Mouse (Mus musculus): Measurements from ENCODE around the gene Slc27a1. TPM values are rescaled to one million over a fixed set of nuclear protein-coding genes. Genes with fewer than 3 reads are reported as not detected.

Gene Slc27a1
- polyA plus RNA-seq, 1 experiment from 2014 or later = 48.4 TPM

GRCm38 (mm10) chr8:71628396-71629095, 59.9 kb downstream of the Slc27a1 start:
- Histone ChIP-seq H3K36me3 (peaks cover 25% of the 10 kb centered on the region), H3K9ac (peak overlapping the region; percentile 68), H3K9me3 (peaks cover 7% of the 10 kb centered on the region; the same call in 1 of the 2 replicates), H3K4me3 (peak overlapping the region; percentile 57), H3K27ac (peak overlapping the region; percentile 76), H3K27me3 (peaks cover 32% of the 10 kb centered on the region), H3K4me1 (peaks cover 20% of the 10 kb centered on the region), H3K4me2 (replicated peaks) (peak overlapping the region; percentile 87)
- no peak for ATAC-seq (ENCODE audit: insufficient number of reproducible peaks, insufficient read depth, low FRiP score, low TSS enrichment)
- WGBS = 7% methylated on average over 16 of the region's 16 CpGs

GRCm38 (mm10) chr8:71629096-71629697, 60.5 kb downstream of the Slc27a1 start:
- peak overlapping the region; percentile 87 for H3K4me2 ChIP-seq (replicated peaks)
- under 1% methylated on average over 55 of the region's 55 CpGs for WGBS
- H3K9me3 ChIP-seq = peaks cover 7% of the 10 kb centered on the region; the same call in 1 of the 2 replicates
- H3K27me3 ChIP-seq = peaks cover 35% of the 10 kb centered on the region
- H3K36me3 ChIP-seq = peaks cover 19% of the 10 kb centered on the region
- H3K4me1 ChIP-seq = peaks cover 22% of the 10 kb centered on the region
- H3K9ac ChIP-seq = peak overlapping the region; percentile 68
- peak overlapping the region; percentile 76 for H3K27ac ChIP-seq
- H3K4me3 ChIP-seq = peak overlapping the region; percentile 57
- ATAC-seq (ENCODE audit: insufficient number of reproducible peaks, insufficient read depth, low FRiP score, low TSS enrichment) = peak; percentile 82

GRCm38 (mm10) chr8:71629781-71630212, 61.1 kb downstream of the Slc27a1 start:
- peak overlapping the region; percentile 68 for H3K9ac ChIP-seq
- H3K4me3 ChIP-seq = peak overlapping the region; percentile 57
- 0 out of 2 replicates have a peak overlapping the region, but pooled peaks have one; percentile 76 for H3K27ac ChIP-seq
- ATAC-seq (ENCODE audit: insufficient number of reproducible peaks, insufficient read depth, low FRiP score, low TSS enrichment) = peak; percentile 42
- H3K4me2 ChIP-seq (replicated peaks) = peak overlapping the region; percentile 87
- H3K36me3 ChIP-seq = peaks cover 13% of the 10 kb centered on the region; the same call in 1 of the 2 replicates
- H3K9me3 ChIP-seq = peaks cover 7% of the 10 kb centered on the region; the same call in 1 of the 2 replicates
- 4% methylated on average over 25 of the region's 25 CpGs for WGBS
- H3K4me1 ChIP-seq = peaks cover 28% of the 10 kb centered on the region
- H3K27me3 ChIP-seq = peaks cover 35% of the 10 kb centered on the region

- H3K4me2 ChIP-seq (replicated peaks) = no peak overlapping the region
- peaks cover 7% of the 10 kb centered on the region; the same call in 1 of the 2 replicates for H3K9me3 ChIP-seq
- H3K4me1 ChIP-seq = peaks cover 28% of the 10 kb centered on the region
- no peak overlapping the region for H3K9ac ChIP-seq
- ATAC-seq (ENCODE audit: insufficient number of reproducible peaks, insufficient read depth, low FRiP score, low TSS enrichment) = no peak
- H3K27ac ChIP-seq = no peak overlapping the region
- WGBS = 83% methylated on average over 6 of the region's 6 CpGs
- H3K4me3 ChIP-seq = no peak overlapping the region
- peaks cover 39% of the 10 kb centered on the region for H3K27me3 ChIP-seq
- peaks cover 5% of the 10 kb centered on the region; the same call in 1 of the 2 replicates for H3K36me3 ChIP-seq
These were observed 62.1 kb downstream of the Slc27a1 start for GRCm38 (mm10) chr8:71630761-71631160.

GRCm38 (mm10) chr8:71631897-71632296, 63.2 kb downstream of the Slc27a1 start:
- Histone ChIP-seq H3K4me3 (no peak overlapping the region), H3K9ac (no peak overlapping the region), H3K36me3 (no peaks in the 10 kb centered on the region), H3K9me3 (peaks cover 7% of the 10 kb centered on the region; the same call in 1 of the 2 replicates), H3K4me2 (replicated peaks) (no peak overlapping the region), H3K27me3 (peaks cover 40% of the 10 kb centered on the region), H3K4me1 (peaks cover 28% of the 10 kb centered on the region), H3K27ac (no peak overlapping the region)
- no peak for ATAC-seq (ENCODE audit: insufficient number of reproducible peaks, insufficient read depth, low FRiP score, low TSS enrichment)
- 71% methylated on average over 2 of the region's 2 CpGs for WGBS

DNA sequence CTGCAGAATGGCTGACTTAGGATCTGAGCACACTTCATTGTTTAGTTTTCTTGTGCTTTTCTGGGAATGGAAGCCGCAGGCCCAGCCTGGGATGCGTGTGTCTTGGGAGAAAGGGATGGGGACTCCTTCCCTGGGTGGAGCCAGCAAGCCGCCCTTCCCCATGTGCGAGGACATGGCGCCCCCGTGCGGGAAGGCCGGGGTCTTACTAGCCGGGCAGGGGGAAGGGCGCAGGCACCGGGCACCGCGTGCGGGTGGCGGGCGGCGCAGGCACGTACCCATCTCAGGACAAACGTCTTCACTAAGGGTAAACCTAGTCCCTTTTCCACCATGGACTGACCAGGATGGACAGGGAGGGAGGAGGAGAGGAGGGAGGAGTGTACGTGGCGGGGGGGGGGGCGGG, 64.5 kb downstream of the Slc27a1 start:
- Histone ChIP-seq H3K4me1 (peaks cover 20% of the 10 kb centered on the region), H3K9me3 (peaks cover 7% of the 10 kb centered on the region; the same call in 1 of the 2 replicates), H3K4me3 (no peak overlapping the region), H3K4me2 (replicated peaks) (peak overlapping the region; percentile 41; the same call in 1 of the 2 replicates), H3K27me3 (peaks cover 40% of the 10 kb centered on the region), H3K36me3 (no peaks in the 10 kb centered on the region), H3K27ac (no peak overlapping the region), H3K9ac (no peak overlapping the region)
- no peak for ATAC-seq (ENCODE audit: insufficient number of reproducible peaks, insufficient read depth, low FRiP score, low TSS enrichment)
- 12% methylated on average over 19 of the region's 22 CpGs for WGBS

- Histone ChIP-seq H3K4me1 (peaks cover 11% of the 10 kb centered on the region; the same call in 1 of the 2 replicates), H3K27ac (no peak overlapping the region), H3K9ac (no peak overlapping the region), H3K9me3 (peaks cover 7% of the 10 kb centered on the region; the same call in 1 of the 2 replicates), H3K4me2 (replicated peaks) (peak overlapping the region; percentile 41), H3K27me3 (peaks cover 41% of the 10 kb centered on the region), H3K36me3 (no peaks in the 10 kb centered on the region), H3K4me3 (peak overlapping the region; percentile 12; the same call in 1 of the 2 replicates)
- ATAC-seq (ENCODE audit: insufficient number of reproducible peaks, insufficient read depth, low FRiP score, low TSS enrichment) = no peak
- 1% methylated on average over 26 of the region's 26 CpGs for WGBS
These were observed 65.4 kb downstream of the Slc27a1 start for GRCm38 (mm10) chr8:71633981-71634667.

Small RNA genes lying within 50 kb of the gene (microRNA-seq; reads per million reads assigned to microRNA genes)
- gene Mir6769b = not detected

Other genes with a start within 250 kb of the Slc27a1 start
- gene Use1, start 202.0 kb upstream of the Slc27a1 start, polyA plus RNA-seq (2016; fragmentation: Nextera tagmentation; extraction: Ambion mirVana) = 85.4 and 89.2 TPM in 2 replicates
- 5.4 and 5.6 TPM in 2 replicates for gene Ocel1, start 197.6 kb upstream of the Slc27a1 start, polyA plus RNA-seq (2016; fragmentation: Nextera tagmentation; extraction: Ambion mirVana)
- 71.0 and 72.7 TPM in 2 replicates for gene Nr2f6, start 186.9 kb upstream of the Slc27a1 start, polyA plus RNA-seq (2016; fragmentation: Nextera tagmentation; extraction: Ambion mirVana)
- gene Ushbp1, start 173.1 kb upstream of the Slc27a1 start, polyA plus RNA-seq (2016; fragmentation: Nextera tagmentation; extraction: Ambion mirVana) = 8.6 and 8.9 TPM in 2 replicates
- 99.6 and 103 TPM in 2 replicates for gene Babam1, start 172.0 kb upstream of the Slc27a1 start, polyA plus RNA-seq (2016; fragmentation: Nextera tagmentation; extraction: Ambion mirVana)
- gene Ankle1, start 162.9 kb upstream of the Slc27a1 start, polyA plus RNA-seq (2016; fragmentation: Nextera tagmentation; extraction: Ambion mirVana) = 40.5 and 42.7 TPM in 2 replicates
- 89.4 and 92.7 TPM in 2 replicates for gene Abhd8, start 105.2 kb upstream of the Slc27a1 start, polyA plus RNA-seq (2016; fragmentation: Nextera tagmentation; extraction: Ambion mirVana)
- 169 TPM in 2 replicates for gene Mrpl34, start 103.9 kb upstream of the Slc27a1 start, polyA plus RNA-seq (2016; fragmentation: Nextera tagmentation; extraction: Ambion mirVana)
- 108 and 117 TPM in 2 replicates for gene Dda1, start 99.7 kb upstream of the Slc27a1 start, polyA plus RNA-seq (2016; fragmentation: Nextera tagmentation; extraction: Ambion mirVana)
- gene Ano8, start 82.9 kb upstream of the Slc27a1 start, polyA plus RNA-seq (2016; fragmentation: Nextera tagmentation; extraction: Ambion mirVana) = 9.6 and 10.7 TPM in 2 replicates
- gene Gtpbp3, start 80.8 kb upstream of the Slc27a1 start, polyA plus RNA-seq (2016; fragmentation: Nextera tagmentation; extraction: Ambion mirVana) = 23.0 and 25.0 TPM in 2 replicates
- gene Plvap, start 57.1 kb upstream of the Slc27a1 start, polyA plus RNA-seq (2016; fragmentation: Nextera tagmentation; extraction: Ambion mirVana) = 62.2 and 64.4 TPM in 2 replicates
- 0.48 and 0.49 TPM in 2 replicates for gene Ccdc194, start 43.2 kb upstream of the Slc27a1 start, polyA plus RNA-seq (2016; fragmentation: Nextera tagmentation; extraction: Ambion mirVana)
- 11.2 and 12.8 TPM in 2 replicates for gene Bst2, start 31.4 kb upstream of the Slc27a1 start, polyA plus RNA-seq (2016; fragmentation: Nextera tagmentation; extraction: Ambion mirVana)
- 69.0 and 72.6 TPM in 2 replicates for gene Mvb12a, start 26.0 kb upstream of the Slc27a1 start, polyA plus RNA-seq (2016; fragmentation: Nextera tagmentation; extraction: Ambion mirVana)
- gene Tmem221, start 10.0 kb upstream of the Slc27a1 start, polyA plus RNA-seq (2016; fragmentation: Nextera tagmentation; extraction: Ambion mirVana) = 0.23 and 1.1 TPM in 2 replicates
- gene Nxnl1, start 2.3 kb upstream of the Slc27a1 start, polyA plus RNA-seq (2016; fragmentation: Nextera tagmentation; extraction: Ambion mirVana) = not detected in 2 replicates
- gene Pgls, start 23.3 kb downstream of the Slc27a1 start, polyA plus RNA-seq (2016; fragmentation: Nextera tagmentation; extraction: Ambion mirVana) = 230 and 236 TPM in 2 replicates
- 4.5 and 6.2 TPM in 2 replicates for gene Fam129c, start 28.8 kb downstream of the Slc27a1 start, polyA plus RNA-seq (2016; fragmentation: Nextera tagmentation; extraction: Ambion mirVana)
- 72.7 and 72.8 TPM in 2 replicates for gene Colgalt1, start 42.1 kb downstream of the Slc27a1 start, polyA plus RNA-seq (2016; fragmentation: Nextera tagmentation; extraction: Ambion mirVana)
- 1.9 and 2.8 TPM in 2 replicates for gene Unc13a, start 102.9 kb downstream of the Slc27a1 start, polyA plus RNA-seq (2016; fragmentation: Nextera tagmentation; extraction: Ambion mirVana)
- gene Jak3, start 107.4 kb downstream of the Slc27a1 start, polyA plus RNA-seq (2016; fragmentation: Nextera tagmentation; extraction: Ambion mirVana) = 3.4 and 4.5 TPM in 2 replicates
- gene Insl3, start 120.3 kb downstream of the Slc27a1 start, polyA plus RNA-seq (2016; fragmentation: Nextera tagmentation; extraction: Ambion mirVana) = 0.39 and 0.50 TPM in 2 replicates
- 0.64 and 0.67 TPM in 2 replicates for gene B3gnt3, start 132.9 kb downstream of the Slc27a1 start, polyA plus RNA-seq (2016; fragmentation: Nextera tagmentation; extraction: Ambion mirVana)
- gene Fcho1, start 156.8 kb downstream of the Slc27a1 start, polyA plus RNA-seq (2016; fragmentation: Nextera tagmentation; extraction: Ambion mirVana) = 7.4 and 8.3 TPM in 2 replicates